Comparison of ENCODE assay signal across 10 mouse cellular contexts in the genomic region with DNA sequence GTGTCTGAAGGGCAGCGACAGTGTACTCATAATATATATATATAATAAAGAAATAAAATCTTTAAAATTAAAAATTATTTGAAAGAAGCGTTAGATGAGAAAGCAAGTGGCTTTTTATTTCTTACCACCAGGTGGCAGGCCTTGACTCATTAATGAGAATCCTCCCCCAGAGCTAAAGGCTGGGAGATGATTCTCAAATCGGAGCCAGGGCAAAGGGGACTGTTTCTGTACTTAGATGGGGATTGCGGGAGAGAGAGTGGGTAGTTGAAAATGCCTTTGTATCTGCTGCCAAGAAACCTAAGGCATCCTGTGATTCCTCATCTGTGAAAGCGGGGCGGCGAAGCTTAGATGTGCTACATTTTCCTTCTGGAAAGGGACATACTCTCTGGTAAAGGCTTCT. TPM values are rescaled to one million over a fixed set of nuclear protein-coding genes. Genes with fewer than 3 reads are reported as not detected.
DNase-seq lines count a peak whose midpoint lies in the region; ATAC-seq and TF ChIP-seq lines count a peak whose summit lies in the region.
"Had no signal": no experiment of that assay in that cellular context is flagged by ENCODE, and none has a peak within 500 bp of the region (broad histone marks: within the 10 kb centered on the region; RNA-seq: fewer than 3 reads in every experiment).

No protein-coding gene starts in this region.

- no peaks in the 10 kb centered on the region for H3K9me3 ChIP-seq in heart, embryonic 11.5 days (replicated peaks; ENCODE audit: control insufficient read depth, low read length)
- H3K9me3 ChIP-seq in midbrain, embryonic 14.5 days (ENCODE audit: control insufficient read depth, low read length): no peaks in the 10 kb centered on the region
- H3K9me3 ChIP-seq: limb, embryonic 13.5 days had no signal

- peak; percentile 84 for TF ChIP-seq CTCF in heart, adult 2 months (IDR thresholded peaks at IDR 0.05)

- H3K4me3 ChIP-seq in heart, adult 2 months: no peak overlapping the region
- no peak overlapping the region for H3K4me3 ChIP-seq in heart, embryonic 11.5 days (ENCODE audit: low read depth, low read length)
- H3K4me3 ChIP-seq in midbrain, embryonic 14.5 days (replicated peaks; ENCODE audit: low read depth, low read length): no peak overlapping the region
- H3K4me3 ChIP-seq: limb, embryonic 13.5 days had no signal

- TF ChIP-seq POLR2A in heart, adult 2 months (IDR thresholded peaks at IDR 0.05; ENCODE audit: insufficient read depth, low read depth, low read length): no peak

- no peak overlapping the region for H3K27ac ChIP-seq in heart, adult 2 months
- H3K27ac ChIP-seq in heart, embryonic 11.5 days (ENCODE audit: low read depth, low read length): no peak overlapping the region
- no peak overlapping the region for H3K27ac ChIP-seq in midbrain, embryonic 14.5 days (replicated peaks; ENCODE audit: low read depth, low read length)
- H3K27ac ChIP-seq: limb, embryonic 13.5 days had no signal

- 0 out of 2 replicates have a peak, but pooled peaks have one; percentile 20 for TF ChIP-seq EP300 in heart, adult 2 months (IDR thresholded peaks at IDR 0.05; ENCODE audit: insufficient read depth, low read depth, low read length)

- no peak overlapping the region for H3K9ac ChIP-seq in heart, adult 2 months (ENCODE audit: low read depth, low read length)
- H3K9ac ChIP-seq in heart, embryonic 11.5 days (ENCODE audit: low read depth, low read length): no peak overlapping the region
- H3K9ac ChIP-seq in midbrain, embryonic 14.5 days (replicated peaks; ENCODE audit: low read length): no peak overlapping the region
- H3K9ac ChIP-seq: limb, embryonic 13.5 days had no signal

- H3K4me1 ChIP-seq in heart, adult 2 months (ENCODE audit: control insufficient read depth, insufficient read depth, low read length): no peaks in the 10 kb centered on the region; the same call in 1 of the 2 replicates
- H3K4me1 ChIP-seq in heart, embryonic 11.5 days (ENCODE audit: control insufficient read depth, insufficient read depth, low read length): peaks cover 6% of the 10 kb centered on the region; the same call in 1 of the 2 replicates
- peaks cover 17% of the 10 kb centered on the region for H3K4me1 ChIP-seq in midbrain, embryonic 14.5 days (ENCODE audit: control insufficient read depth, insufficient read depth, low read length)

- no peak overlapping the region for H3K4me2 ChIP-seq in heart, embryonic 11.5 days
- H3K4me2 ChIP-seq in midbrain, embryonic 14.5 days (ENCODE audit: low read length): 0 out of 2 replicates have a peak overlapping the region, but pooled peaks have one; percentile 15
- H3K4me2 ChIP-seq: limb, embryonic 13.5 days had no signal

- intact Hi-C loops in heart, adult 2 months (cut with DNase I): loop anchor here (1.0 to 5.0 kb wide), 3 partner anchors 82 to 175 kb away; no protein-coding TSS in a partner anchor

- WGBS in heart, adult 2 months: 17% methylated on average over 7 of the region's 7 CpGs
- 11% methylated on average over 7 of the region's 7 CpGs for WGBS in heart, embryonic 11.5 days (ENCODE audit: insufficient replicate concordance)
- WGBS in midbrain, embryonic 14.5 days: 11% methylated on average over 7 of the region's 7 CpGs

- peak; percentile 18 to 38 for DNase-seq in heart, adult 2 months
- peak; percentile 74 for DNase-seq in CD4-positive, CD25-positive, alpha-beta regulatory T cell, adult 2 months (ENCODE audit: low read depth, low spot score)
- peak; percentile 39 for DNase-seq in adrenal gland, adult 2 months
- DNase-seq in forelimb bud, embryonic 11.5 days (ENCODE audit: low read depth, low spot score): peak; percentile 40
- DNase-seq in kidney, postnatal 36 days: peak; percentile 63 to 77
- peak; percentile 87 for DNase-seq in midbrain, embryonic 14.5 days
- peak; percentile 9 to 38 for DNase-seq in thymus, postnatal 10 days (ENCODE audit: low spot score in 2 of 2)

- no peaks in the 10 kb centered on the region for H3K36me3 ChIP-seq in heart, adult 2 months (ENCODE audit: control insufficient read depth, insufficient read depth, low read length)
- H3K36me3 ChIP-seq in heart, embryonic 11.5 days (ENCODE audit: control insufficient read depth, insufficient read depth, low read length): no peaks in the 10 kb centered on the region
- H3K36me3 ChIP-seq in midbrain, embryonic 14.5 days (ENCODE audit: control insufficient read depth, insufficient read depth, low read length): no peaks in the 10 kb centered on the region
- H3K36me3 ChIP-seq: limb, embryonic 13.5 days had no signal

- H3K27me3 ChIP-seq in heart, adult 2 months (ENCODE audit: control insufficient read depth, insufficient read depth, low read length): peaks cover 12% of the 10 kb centered on the region
- peaks cover 50% of the 10 kb centered on the region for H3K27me3 ChIP-seq in heart, embryonic 11.5 days (ENCODE audit: control insufficient read depth, insufficient read depth, low read length)
- H3K27me3 ChIP-seq in midbrain, embryonic 14.5 days (ENCODE audit: control insufficient read depth, insufficient read depth, low read length): peaks cover 44% of the 10 kb centered on the region

- H3K79me2 ChIP-seq in heart, adult 2 months (replicated peaks; ENCODE audit: control insufficient read depth, insufficient read depth, low read length): no peaks in the 10 kb centered on the region

- no peak for ATAC-seq in heart, embryonic 11.5 days (replicated peaks; ENCODE audit: insufficient number of reproducible peaks, low FRiP score, low TSS enrichment)
- ATAC-seq in midbrain, embryonic 14.5 days (ENCODE audit: low FRiP score, low TSS enrichment): no peak

RNA-seq across cellular contexts. Expression of gene Msantd2, which starts 26.4 kb away (rescaled TPM):
- 1 to 10 TPM; 6.4 to 7.1 TPM for total RNA-seq in heart, adult 2 months (2021)
- 10.7 and 12.8 TPM in 2 replicates for polyA plus RNA-seq in heart, adult 2 months (2012; rRNA removed)
- 20.2 and 20.5 TPM in 2 replicates for polyA plus RNA-seq in heart, embryonic 11.5 days (2014; fragmentation: Nextera tagmentation; extraction: Ambion mirVana)
- total RNA-seq in adrenal gland, adult 2 months (2021): 10 to 100 TPM; 15.3 to 22.7 TPM
- 26.0 and 29.9 TPM in 2 replicates for polyA plus RNA-seq in adrenal gland, adult 2 months (2012; rRNA removed)
- 32.5 and 42.9 TPM in 2 replicates for polyA plus RNA-seq in midbrain, embryonic 14.5 days (2014; fragmentation: Nextera tagmentation; extraction: Ambion mirVana)

RNA-seq across cellular contexts. Expression of gene Robo3, which starts 29.7 kb away (rescaled TPM):
- total RNA-seq in heart, adult 2 months (2021): not detected
- 0.29 TPM in 1 of 2 replicates, not detected in the other for polyA plus RNA-seq in heart, adult 2 months (2012; rRNA removed)
- 0.29 and 0.35 TPM in 2 replicates for polyA plus RNA-seq in heart, embryonic 11.5 days (2014; fragmentation: Nextera tagmentation; extraction: Ambion mirVana)
- total RNA-seq in adrenal gland, adult 2 months (2021): under 1 TPM; 0.62 to 0.75 TPM
- 2.9 and 5.9 TPM in 2 replicates for polyA plus RNA-seq in adrenal gland, adult 2 months (2012; rRNA removed)
- 8.9 and 13.3 TPM in 2 replicates for polyA plus RNA-seq in midbrain, embryonic 14.5 days (2014; fragmentation: Nextera tagmentation; extraction: Ambion mirVana)
- polyA plus RNA-seq: stomach, embryonic 16.5 days had no signal

Comparison
In these comparisons a context has a peak if more than half of its experiments do, and no peak if none do; other contexts are left out.
1. DNase-seq: peak in every context shown above with its lines; median percentile 87 in midbrain, embryonic 14.5 days; 74 in CD4-positive, CD25-positive, alpha-beta regulatory T cell, adult 2 months; 70 in kidney, postnatal 36 days; 40 in forelimb bud, embryonic 11.5 days; 39 in adrenal gland, adult 2 months; 28 in heart, adult 2 months; 24 in thymus, postnatal 10 days.